Mouse (Mus musculus): ENCODE results near the gene Nudt6. TPM values are rescaled to one million over a fixed set of nuclear protein-coding genes. Genes with fewer than 3 reads are reported as not detected.

Gene Nudt6
- total RNA-seq (2022), result 10 to 100 TPM; 16.4 to 21.7 (median 20.4) TPM

- DNase-seq, result peak; percentile 85
Observed at GRCm38 (mm10) chr3:37420072-37420471, at the start of gene Nudt6. Nudt6 (minus strand) TSS chr3:37420211.

- no peak for DNase-seq
Observed at GRCm38 (mm10) chr3:37469353-37469752, 49.3 kb upstream of the Nudt6 start.

GRCm38 (mm10) chr3:37468170-37468569, 48.2 kb upstream of the Nudt6 start:
- no peak for DNase-seq

GRCm38 (mm10) chr3:37455992-37456391, 36.0 kb upstream of the Nudt6 start:
- no peak for DNase-seq

- DNase-seq, result no peak
Observed at GRCm38 (mm10) chr3:37443409-37443808, 23.4 kb upstream of the Nudt6 start.

- no peak for DNase-seq
Observed at GRCm38 (mm10) chr3:37439770-37440169, 19.8 kb upstream of the Nudt6 start.

GRCm38 (mm10) chr3:37430359-37430758, 10.3 kb upstream of the Nudt6 start:
- no peak for DNase-seq

- DNase-seq, result no peak
Observed at GRCm38 (mm10) chr3:37426069-37426468, 6.1 kb upstream of the Nudt6 start.

- no peak for DNase-seq
Observed at GRCm38 (mm10) chr3:37421179-37421578, 1.2 kb upstream of the Nudt6 start.

GRCm38 (mm10) chr3:37420641-37421040, 630 bp upstream of the Nudt6 start:
- DNase-seq, result peak; percentile 63

- DNase-seq, result peak; percentile 96
Observed at GRCm38 (mm10) chr3:37419458-37419991, 486 bp downstream of the Nudt6 start, which contains the start of gene Spata5. Spata5 (plus strand) TSS chr3:37419896.

- DNase-seq, result peak; percentile 79
Observed at GRCm38 (mm10) chr3:37418961-37419457, 1.0 kb downstream of the Nudt6 start.

- no peak for DNase-seq
Observed at GRCm38 (mm10) chr3:37418341-37418740, 1.7 kb downstream of the Nudt6 start.

- DNase-seq, result peak; percentile 61
Observed at GRCm38 (mm10) chr3:37414413-37414960, 5.5 kb downstream of the Nudt6 start.

- no peak for DNase-seq
Observed at GRCm38 (mm10) chr3:37413446-37413845, 6.6 kb downstream of the Nudt6 start.

- DNase-seq, result no peak
Observed at GRCm38 (mm10) chr3:37407598-37407997, 12.4 kb downstream of the Nudt6 start.

- DNase-seq, result peak; percentile 56
Observed at GRCm38 (mm10) chr3:37401729-37402610, 18.0 kb downstream of the Nudt6 start.

GRCm38 (mm10) chr3:37398661-37399395, 21.2 kb downstream of the Nudt6 start:
- no peak for DNase-seq

- DNase-seq, result no peak
Observed at GRCm38 (mm10) chr3:37397646-37398045, 22.4 kb downstream of the Nudt6 start.

GRCm38 (mm10) chr3:37396930-37397608, 22.9 kb downstream of the Nudt6 start:
- no peak for DNase-seq

- DNase-seq, result no peak
Observed at GRCm38 (mm10) chr3:37387310-37387709, 32.7 kb downstream of the Nudt6 start.

All from adrenal gland, adult 8-10 months (tissue).